Mouse (Mus musculus) liver (tissue): Measurements from ENCODE around the gene Ptgds.

Source experiments
- DNase-seq: peaks from one replicate; pipeline ENCODE4 v3.0.0-alpha.2; 2020; ENCODE audit warnings: mixed read lengths

Ptgds gene

DNA sequence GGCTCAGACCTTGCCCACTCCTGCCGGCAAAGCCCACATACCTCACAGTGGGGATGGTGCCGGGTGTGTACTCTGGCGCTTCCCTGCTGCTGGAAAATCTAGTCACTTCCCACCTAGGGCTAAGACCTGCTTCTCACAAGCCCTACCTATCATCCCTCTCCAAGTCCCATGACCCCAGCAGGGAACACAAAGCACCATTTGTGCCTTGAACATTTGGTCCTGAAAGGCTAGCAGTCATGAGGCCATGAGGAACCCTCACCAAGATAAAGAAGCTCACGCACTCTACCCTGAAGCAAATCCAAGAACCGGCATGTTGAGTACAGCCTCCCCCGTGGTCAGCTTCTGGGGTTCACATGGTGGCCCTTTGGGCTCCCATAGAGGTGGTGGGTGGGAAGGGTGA lies at the start of gene Ptgds:
Ptgds (minus strand) TSS at position 78 of the 400 bp plus-strand sequence.
- DNase-seq, result no peak

DNA sequence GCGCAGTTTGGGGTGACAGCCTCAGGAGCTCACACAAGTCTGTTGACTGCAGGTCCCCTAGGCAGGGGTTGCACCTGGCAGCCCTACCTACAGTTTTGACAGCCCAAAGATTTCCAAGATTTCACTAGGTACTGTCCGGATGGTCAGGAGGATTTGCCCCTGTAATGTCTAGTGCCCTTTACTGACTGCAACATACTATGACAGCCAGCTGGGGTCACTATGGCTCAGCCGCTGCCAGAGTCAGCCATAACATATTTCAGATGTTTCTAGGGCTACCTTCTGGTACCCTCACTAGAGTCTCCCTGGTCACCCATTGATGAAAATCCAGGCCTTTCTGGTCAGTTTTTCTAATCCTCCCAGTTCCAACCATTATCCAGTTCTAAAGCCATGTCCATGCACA lies 40.1 kb upstream of the Ptgds start:
- no peak for DNase-seq

DNA sequence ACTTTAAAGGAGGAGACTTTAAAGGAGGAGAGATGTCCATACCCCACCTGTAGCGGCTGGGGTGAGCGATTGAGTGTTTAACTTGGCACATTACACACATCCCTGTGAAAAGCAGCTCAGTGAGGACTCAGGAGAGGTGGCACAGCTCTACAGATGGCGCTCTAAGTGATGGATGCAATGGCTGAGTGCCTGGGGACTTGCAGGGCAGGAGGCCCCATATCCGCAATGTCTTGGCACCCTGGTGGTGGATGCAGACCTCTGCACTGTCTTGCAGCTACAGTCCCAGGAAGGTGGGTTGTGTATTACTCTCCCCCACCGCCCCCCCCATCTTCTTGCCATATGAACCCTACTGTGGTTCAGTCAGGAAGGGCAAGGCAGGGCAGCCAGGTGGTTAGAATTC lies 37.1 kb upstream of the Ptgds start:
- peak; percentile 21 for DNase-seq

DNA sequence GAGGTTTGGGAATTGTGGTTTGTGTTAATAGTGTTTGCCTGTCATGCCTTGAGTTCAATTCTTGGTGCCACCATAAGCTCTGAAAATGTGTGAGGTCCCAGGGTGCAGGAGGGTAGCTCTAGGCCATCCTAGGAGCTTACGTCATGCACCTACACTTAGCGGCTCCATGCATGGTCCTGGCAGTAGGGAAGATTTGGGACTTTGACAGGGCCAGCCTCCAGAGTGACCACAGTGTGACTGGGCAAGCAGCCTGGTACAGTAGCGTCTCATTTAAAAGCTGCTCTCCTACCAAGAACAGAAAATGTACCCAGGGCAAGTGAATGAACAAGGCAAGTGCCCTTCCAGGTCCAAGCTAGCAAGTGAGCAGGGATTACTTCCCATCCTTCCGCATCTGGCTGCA lies 36.0 kb upstream of the Ptgds start:
- no peak for DNase-seq

DNA sequence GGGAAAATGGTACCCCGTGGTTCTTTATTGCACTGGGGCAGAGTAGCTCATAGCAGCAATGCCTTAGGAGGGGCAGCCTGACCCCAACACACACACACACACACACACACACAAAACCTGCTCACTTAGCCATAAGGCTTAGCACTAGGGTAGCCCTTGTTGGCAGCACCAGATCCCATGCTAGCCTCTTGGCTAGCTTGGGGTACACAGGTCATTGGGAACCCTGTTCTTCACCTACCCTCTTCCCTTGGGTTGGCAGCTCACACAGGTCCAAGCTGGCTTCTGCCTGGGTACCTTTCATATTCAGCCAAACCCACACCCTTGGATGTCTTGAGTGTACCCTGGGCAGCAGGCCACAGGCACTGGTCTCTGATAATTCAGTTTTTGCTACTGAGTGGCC lies 35.2 kb upstream of the Ptgds start:
- DNase-seq, result no peak

DNA sequence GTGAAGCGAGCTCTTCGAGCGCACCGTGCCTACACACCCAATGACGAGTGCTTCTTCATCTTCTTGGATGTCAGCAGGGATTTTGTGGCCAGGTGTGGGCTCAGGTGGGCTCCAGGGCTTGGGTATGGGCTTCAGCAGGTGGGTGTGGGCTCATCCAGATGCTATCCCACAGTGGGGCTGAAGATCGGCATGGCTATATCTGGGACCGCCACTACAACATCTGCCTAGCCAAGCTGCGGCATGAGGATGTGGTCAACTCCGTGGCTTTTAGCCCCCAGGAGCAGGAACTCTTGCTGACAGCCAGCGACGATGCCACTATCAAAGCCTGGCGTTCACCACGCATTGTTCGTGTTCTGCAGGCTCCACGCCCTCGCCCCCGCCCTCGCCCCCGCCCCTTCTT lies 34.7 kb upstream of the Ptgds start:
- DNase-seq, result no peak

DNA sequence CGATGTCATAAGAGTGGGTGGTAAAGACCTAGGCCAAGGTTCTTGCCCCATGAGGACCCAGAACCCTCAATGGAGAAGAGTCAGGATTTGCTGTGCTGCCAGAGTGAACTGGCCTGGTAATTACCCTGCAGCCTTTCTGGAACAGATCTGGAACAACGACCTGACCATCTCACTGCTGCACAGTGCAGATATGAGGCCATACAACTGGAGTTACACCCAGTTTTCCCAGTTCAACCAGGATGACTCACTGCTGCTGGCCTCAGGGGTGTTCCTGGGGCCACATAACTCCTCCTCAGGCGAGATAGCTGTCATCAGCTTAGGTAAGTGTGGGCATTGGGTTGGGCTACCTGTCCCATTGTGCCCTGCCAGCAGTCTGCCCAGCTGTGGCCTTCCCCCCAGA lies 32.9 kb upstream of the Ptgds start:
- peak; percentile 73 for DNase-seq

DNA sequence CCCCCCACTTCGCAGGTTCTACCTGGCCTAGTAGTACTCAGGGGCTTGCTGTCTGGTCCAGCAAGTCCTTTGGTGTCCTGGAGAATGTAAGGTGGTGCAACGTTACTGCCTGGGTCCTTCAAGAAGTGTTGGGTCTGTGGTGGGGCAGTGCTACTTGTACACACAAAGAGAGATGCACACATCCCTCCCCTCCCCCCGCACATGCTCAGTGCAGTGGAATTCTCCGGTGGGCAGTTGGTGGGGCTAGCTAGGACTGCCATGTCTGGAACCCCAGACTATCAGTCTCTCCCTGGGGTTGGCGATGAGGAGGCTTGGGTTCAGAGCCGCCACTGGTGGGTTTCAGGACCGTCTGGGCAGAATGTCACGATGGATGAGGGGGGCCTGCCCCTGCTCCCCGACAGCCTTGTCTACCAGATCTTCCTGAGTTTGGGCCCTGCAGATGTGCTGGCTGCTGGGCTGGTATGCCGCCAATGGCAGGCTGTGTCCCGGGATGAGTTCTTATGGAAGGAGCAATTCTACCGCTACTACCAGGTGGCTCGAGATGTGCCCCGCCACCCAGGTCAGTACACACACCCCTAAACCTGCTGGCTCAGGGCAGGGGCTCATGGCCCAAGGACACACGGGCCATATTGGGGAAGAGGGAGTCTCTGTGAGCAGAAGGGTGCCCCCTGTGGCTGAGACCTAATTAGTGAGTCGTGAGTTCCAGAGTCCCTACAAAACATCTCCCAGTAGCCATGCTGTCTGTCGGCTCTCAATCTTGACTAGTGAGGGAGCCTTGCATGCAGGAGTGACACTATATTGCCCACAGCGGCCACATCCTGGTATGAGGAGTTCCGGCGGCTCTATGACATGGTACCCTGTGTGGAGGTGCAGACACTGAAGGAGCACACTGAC lies 32.0 kb upstream of the Ptgds start, which contains the start of gene C8g:
C8g (minus strand) TSS at position 127 of the 894 bp plus-strand sequence.
- DNase-seq, result peak; percentile 27

DNA sequence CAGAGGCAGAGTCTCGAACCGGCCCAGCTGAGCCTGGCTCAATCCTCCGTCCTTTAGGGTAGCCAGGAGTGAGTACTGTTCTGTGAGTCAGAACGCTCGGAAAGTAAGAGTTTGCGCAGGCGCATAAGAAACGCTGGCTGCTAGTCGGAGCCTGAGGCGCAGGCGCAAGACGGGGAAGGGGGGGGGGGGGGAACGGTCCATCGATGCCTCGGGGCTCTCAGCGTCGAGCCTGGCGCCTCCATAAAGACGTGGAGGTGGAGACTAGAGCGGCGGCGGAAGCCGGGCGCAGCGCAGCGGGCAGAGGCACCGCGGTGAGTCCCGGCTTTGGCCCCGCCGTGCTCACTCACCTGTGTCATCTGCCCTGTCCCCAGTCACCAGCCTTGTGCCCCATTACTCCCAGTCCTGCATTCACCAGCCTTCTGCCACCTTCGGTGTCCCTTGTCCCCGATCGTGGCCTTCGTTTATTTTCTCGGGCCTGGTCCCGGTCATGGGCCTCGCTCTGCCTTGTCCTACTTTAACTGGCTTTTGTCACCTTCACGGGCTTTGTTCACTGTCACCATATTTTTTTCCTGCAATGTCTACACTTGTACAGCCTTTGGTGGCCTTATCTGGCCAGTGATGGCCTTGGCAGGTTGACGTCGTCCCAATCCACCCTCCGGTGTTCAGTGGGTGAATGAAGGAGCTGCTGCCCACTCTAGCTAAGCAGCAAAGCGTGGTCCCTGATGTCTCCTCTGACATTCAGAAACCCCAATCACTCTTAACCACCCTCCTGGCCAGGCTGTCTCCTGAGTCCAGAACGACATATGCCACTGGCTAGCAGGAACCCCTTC lies 30.9 kb upstream of the Ptgds start, which contains the start of gene Fbxw5:
Fbxw5 (plus strand) TSS at position 175 of the 830 bp plus-strand sequence.
- DNase-seq, result peak; percentile 95

DNA sequence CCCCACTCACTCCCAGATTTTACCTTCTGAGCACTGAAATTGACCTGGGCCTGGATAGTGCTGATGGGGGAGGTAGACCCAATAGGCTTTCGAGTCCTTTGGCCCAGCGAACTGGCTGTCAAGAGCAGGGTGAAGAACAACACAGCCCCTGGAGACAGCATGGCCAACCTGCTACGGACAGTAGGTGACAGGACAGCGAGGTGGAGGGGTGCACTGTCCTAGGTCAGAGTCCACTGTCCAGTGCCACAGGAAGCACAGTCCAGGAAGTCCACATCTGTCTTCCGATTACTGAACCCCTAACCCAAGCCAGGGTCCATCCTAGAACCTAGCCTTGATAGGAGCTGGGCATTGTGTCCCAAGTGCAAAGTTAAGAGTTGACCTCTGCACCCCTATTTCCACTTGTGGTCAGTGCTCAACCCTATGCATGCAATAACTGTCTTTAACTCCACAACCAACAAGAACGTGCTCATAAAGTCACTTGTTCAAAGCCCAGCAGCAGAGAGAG lies 30.3 kb upstream of the Ptgds start:
- DNase-seq, result peak; percentile 13

DNA sequence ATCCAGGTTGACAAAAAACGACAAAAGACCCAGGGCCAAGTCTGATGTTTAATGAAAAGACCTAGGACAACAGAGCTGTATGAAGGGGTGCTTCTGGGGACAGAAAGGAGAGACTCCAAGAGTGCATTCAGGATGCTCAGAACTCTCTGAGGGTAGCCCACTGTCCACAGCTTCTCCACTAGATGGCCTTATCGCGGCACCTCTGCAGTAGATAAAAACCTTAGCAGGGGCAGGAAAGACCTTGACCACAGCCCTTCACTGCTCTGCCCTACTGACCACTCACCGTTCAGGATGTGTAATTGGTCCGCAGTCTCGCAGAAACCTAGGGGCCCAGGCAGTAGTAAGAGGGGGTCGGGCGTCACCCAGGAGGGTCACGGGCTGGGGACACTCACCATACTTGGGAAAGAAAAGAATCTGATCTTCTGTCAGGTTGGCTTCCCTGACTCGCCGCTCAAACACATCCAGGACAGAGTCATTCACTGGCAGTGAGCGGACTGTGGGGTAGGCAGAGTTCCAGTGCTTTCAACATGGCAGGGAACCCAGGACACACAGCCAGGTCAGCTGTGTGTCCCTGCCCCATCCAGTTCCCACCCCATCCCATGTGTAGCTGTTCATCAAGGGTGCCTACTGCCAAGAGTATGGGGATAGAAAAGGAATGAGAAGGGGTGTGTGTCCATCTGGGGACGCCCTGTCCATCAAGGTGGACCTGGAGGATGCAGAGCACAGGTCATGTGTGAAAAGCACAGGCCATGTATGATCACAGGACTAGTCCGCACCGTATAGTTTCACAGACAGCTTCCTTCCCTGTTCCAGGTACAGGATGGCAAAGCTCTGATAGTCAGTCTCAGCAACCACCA lies 29.0 kb upstream of the Ptgds start:
- no peak for DNase-seq

DNA sequence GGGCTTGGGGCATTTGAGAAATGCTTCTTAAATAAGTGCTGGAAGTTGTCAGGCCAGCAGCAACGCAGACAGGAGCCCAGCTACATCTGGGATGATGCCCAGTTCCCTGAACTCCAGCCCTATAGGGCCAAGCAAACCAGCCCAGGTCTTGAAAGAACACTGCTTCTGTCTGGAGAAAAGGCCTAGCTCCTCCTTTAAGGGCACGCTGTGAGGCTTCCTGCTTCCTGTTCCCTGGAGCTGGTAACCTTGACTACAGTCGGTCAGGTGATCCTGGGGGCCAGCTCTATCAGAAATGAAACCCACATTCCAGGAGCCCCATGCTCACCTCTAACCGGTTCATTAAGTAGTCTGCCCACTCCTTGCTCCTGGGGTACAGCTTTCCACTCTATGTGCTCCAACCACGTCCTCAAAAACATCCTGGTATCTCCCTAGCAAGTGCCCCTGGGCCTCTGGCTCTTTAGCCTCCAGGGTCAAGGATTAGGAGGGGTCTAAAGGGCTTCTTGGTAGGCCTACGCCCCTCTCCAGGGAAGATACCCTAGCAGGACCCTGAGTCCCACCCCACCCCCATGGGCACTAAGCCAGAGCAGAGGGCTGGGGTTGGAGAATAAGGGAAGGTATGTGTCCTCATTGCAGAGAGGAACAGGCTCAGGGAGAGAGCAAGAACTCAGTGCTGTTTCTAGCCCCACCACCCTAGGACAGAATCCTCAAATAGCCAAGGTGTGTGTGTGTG lies 28.2 kb upstream of the Ptgds start:
- DNase-seq, result no peak

DNA sequence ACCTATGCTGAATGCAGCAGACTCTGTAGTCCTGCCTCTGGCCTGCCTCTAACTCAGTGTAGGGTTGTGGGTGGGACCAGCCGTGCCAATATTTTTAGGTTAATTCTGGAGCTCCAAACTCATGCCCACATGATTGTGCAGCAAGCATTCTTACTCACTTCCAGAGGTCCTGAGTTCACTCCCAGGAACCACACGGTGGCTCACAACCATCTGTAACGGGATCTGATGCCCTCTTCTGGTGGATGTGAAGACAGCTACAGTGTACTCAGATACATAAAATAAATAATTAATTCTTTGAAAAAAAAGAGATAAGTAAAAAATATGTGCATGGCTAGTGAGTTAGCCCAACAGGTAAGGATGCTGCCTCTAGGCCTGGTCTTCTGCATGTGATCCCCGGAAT lies 26.6 kb upstream of the Ptgds start:
- DNase-seq, result peak; percentile 28

DNA sequence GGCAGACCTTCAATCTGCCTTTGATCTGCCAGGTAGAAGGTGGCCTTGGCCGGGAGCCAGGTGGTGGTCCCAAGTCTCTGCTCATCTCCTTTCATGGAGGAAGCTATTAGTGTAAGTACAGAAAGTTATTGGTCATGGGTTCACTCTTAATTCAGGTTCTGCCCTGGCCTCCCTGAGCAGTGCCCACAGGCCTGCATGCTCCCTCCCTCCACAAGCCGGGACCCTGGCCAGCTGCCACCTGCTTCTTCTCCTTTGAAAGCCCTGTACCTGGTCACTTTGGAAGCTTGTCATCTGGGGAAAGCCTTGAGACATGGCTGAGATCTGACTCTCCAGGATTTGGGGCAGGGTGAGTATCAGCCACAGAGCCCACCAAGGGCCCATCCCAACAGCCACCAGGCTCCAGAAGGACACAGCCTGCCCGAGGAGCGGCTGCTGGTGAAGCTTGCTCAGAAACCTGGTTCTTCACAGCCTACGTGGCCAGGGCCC lies 23.7 kb upstream of the Ptgds start, which contains the start of gene Lcn12:
Lcn12 (minus strand) TSS at position 436 of the 486 bp plus-strand sequence.
- no peak for DNase-seq

DNA sequence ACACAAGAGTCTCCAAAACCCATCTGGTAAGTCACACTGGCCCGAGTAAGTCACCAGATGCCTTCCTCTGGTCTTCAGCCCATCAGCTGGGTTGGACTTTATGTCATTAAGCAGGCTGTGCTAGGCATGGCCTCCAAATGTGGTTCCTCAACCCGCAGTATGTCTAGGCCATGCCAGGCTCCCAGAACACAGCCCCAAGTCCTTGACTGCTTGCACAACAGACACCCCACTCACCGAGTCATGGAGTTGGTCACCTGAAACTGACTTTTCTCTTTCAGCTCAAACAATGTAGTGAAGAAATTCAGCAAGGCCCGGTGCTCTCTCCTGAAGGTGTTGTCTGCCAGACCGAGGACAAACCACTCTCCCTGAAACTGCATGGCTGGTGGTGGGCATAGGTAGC lies 23.1 kb upstream of the Ptgds start:
- DNase-seq, result no peak

DNA sequence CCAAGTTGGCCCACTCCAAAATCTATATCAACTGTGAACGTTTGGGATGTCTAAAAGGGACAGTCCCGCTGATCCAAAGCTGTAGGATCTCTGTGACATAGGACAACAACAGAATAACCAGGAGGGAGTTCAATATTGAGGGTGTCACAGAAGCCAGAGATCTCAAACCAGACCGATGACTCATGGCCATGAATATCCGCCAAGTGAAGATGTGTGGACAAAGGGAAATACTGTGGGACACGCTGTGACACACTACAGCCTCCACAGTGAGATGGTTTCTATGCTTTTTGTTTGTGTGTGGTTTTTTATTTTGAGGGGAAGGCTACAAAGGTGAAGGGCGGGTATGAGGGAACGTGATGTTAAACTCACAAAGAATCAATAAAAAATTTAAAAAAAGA lies 18.8 kb upstream of the Ptgds start:
- DNase-seq, result no peak

DNA sequence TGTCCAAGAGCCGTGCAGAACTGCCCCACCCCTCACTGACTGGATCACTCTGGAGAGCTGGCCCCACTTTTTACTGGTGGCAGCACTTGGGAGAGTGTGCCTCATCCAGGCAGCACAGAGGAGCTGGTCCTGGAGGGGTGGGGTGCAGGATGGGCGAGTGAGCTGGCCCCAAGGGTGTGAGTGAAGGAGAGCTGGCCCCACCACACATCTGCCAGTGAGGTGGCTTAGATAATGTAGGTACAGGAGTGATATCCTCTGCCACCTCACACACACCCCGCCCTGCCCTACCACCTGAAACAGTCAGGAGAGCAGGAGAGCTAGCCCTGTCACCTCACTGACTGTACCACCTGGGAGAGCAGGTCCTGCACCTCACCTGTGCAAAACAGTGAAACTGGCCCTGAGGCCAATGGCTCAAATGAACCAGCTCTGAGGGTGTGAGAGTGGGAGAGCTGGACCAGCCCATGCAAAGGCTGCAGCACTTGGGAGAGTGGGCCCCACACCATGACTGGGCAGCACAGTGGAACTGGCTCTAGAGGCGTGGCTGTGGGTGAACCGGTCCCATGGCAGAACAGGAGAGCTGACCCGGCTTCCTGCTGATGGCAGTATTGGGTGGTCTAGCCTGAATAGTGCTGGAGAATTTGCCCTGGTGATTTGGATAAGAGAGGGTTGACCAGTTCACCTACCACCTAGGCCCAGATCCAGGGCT lies 18.3 kb upstream of the Ptgds start:
- peak; percentile 39 for DNase-seq

DNA sequence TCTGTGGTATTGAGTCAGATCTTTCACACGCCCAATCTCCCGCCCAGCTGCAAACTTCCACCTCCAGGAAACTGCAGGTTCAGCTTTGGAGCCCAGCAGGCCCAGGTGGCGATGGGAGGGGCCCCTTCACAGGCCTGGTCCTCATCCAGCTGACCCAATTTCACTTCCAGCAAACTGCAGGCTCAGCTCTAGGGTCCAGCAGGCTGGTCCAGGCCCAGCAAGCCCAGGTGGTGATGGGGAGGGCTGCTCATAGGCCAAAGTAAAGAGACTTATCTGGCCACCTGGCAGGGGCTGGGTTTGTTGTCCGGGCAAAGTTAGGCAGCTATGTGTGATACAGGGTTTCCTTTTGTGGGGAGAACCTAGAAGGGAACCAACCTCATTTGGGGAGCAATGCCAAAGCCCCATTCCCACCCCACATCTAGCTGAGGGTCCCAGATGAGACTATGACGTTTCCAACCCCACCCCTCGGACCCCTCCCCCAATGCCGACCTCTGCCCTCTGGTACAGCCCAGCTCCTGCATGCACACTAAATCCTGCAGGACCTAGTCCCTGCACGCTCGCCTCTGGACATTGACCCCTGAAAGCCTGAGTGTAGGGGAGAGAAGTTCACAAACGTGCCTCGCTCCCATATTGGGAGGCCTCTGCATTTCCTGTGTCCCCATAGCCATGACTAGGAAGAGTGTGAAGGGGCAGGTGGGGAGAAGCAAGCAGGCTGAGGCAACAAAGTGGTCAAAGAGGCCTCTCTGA lies 15.2 kb upstream of the Ptgds start:
- peak; percentile 46 for DNase-seq

DNA sequence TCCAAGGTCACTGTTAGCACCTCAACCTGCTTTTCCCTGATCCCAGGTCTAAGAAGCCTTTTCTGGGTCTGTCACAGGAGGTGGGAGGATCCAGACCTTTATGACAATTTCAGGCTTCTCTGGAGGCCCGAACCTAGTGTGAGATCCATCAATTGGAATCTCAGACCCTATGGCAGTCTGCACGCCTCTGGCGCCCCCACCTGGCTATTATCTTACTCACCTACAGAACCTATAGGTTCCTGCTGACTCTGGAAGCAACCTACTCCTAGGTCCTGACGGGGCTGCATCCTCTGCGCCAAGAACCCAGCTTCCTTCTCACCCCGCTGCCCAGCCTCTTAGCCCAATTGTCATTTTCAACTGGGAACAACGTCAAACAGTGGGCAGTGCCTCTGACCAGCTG lies 13.1 kb upstream of the Ptgds start:
- peak; percentile 74 for DNase-seq

DNA sequence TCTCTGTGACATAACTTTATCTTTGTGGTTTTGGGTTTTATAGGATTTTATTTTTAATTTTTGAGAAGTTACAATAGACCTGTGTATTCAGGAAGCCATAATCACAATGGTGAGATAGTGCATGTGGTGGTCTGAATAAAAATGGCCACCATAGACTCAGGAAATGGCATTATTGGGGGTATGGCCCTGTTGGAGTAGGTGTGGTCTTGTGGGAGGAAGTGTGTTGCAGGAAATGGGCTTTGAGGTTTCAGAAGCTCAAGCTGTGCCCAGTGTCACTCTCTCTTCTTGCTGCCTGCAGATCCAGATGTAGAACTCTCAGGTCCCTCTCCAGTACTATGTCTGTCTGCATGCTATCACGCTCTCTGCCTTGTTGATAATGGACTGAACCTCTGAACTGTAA lies 10.7 kb upstream of the Ptgds start:
- DNase-seq, result no peak
